Mouse (Mus musculus) hindbrain, embryonic 15.5 days (tissue): Measurements from ENCODE around the gene Slc27a1. TPM values are rescaled to one million over a fixed set of nuclear protein-coding genes. Genes with fewer than 3 reads are reported as not detected.

Source experiments
- ATAC-seq: fragments of 200-750 bp; cut with Nextera tagmentation; 2 replicates; pipeline ENCODE4 v1.8.0; 2017; ENCODE audit warnings: low read depth, moderate number of reproducible peaks, moderate TSS enrichment; ENCODE audit not compliant: low FRiP score
- H3K27ac ChIP-seq: fragments of 300-500 bp; sonication (generic); replicated peaks from 2 replicates; pipeline ENCODE4 v1.5.1; 2015; ENCODE audit warnings: mild to moderate bottlenecking, inconsistent platforms
- H3K27me3 ChIP-seq: fragments of 300-500 bp; sonication (generic); 2 replicates; pipeline ENCODE4 v1.6.1; 2015; ENCODE audit warnings: control low read depth, inconsistent platforms
- H3K36me3 ChIP-seq: fragments of 300-500 bp; sonication (generic); 2 replicates; pipeline ENCODE4 v1.6.1; 2015; ENCODE audit warnings: control low read depth, inconsistent platforms
- H3K4me1 ChIP-seq: fragments of 300-500 bp; sonication (generic); replicated peaks from 2 replicates; pipeline ENCODE4 v1.6.1; 2015; ENCODE audit warnings: control low read depth, inconsistent platforms
- H3K4me2 ChIP-seq: fragments of 300-500 bp; sonication (generic); 2 replicates; pipeline ENCODE4 v1.6.1; 2015; ENCODE audit warnings: moderate library complexity, mild to moderate bottlenecking, inconsistent platforms
- H3K4me3 ChIP-seq: fragments of 300-500 bp; sonication (generic); 2 replicates; pipeline ENCODE4 v1.5.1; 2015; ENCODE audit warnings: mild to moderate bottlenecking, inconsistent platforms
- H3K9ac ChIP-seq: fragments of 300-500 bp; sonication (generic); 2 replicates; pipeline ENCODE4 v1.6.1; 2015; ENCODE audit warnings: inconsistent platforms
- H3K9me3 ChIP-seq: fragments of 300-500 bp; sonication (generic); 2 replicates; pipeline ENCODE4 v1.6.1; 2016; ENCODE audit warnings: control low read depth, inconsistent platforms
- WGBS: fragments of 180-500 bp; shearing (Covaris S2); methylation state at CpG from one replicate; pipeline ENCODE4 v1.1.7; 2015; 5-methylcytosine and 5-hydroxymethylcytosine counted together
- polyA plus RNA-seq: library from polyadenylated mRNA; unstranded; fragments of >200 nt; fragmentation: Nextera tagmentation; extraction: Ambion mirVana; gene quantifications from 2 replicates; pipeline ENCODE4 v1.2.1, GENCODE M21; 2015

Gene Slc27a1
- polyA plus RNA-seq, 1 experiment from 2014 or later = 87.4 TPM

DNA sequence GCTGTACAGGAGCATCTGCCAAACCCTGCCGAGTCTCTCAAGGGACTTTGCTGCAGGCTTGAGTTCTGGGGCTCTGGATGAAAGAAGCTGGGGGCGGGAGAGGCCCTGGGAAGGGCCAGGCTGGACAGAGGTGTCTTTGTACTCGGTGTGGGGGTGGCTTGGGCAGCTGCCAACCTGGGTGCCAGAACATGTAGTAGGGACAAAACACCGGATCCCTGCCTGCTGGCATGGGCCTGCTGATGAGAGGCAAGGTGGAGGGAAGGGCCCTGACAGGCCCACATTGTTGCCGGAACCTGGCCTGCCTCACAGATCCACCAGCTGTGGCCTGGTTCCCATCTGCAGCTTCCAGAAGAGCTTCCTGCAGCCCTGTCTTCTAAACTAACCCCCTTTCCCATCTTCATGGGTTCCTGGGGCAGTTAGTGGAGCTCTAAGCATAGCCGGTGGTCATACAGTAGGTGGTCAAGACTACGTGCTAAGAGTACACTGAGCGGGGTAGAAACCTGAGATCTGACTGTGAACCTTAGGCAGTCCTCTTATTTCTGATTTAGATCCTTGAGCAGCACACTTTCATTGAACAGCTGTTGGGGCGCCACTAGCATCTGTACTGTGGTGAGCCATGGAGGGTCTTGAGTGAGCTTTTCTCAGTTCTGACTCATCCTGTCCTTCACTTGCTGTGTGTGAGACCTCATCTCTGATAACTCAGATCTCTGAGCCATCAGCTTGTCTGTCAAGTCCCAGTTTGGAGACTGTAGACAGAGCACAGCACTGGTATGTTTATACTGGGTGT lies 4.4 kb downstream of the Slc27a1 start:
- WGBS = 62% methylated on average over 9 of the region's 9 CpGs
- no peaks in the 10 kb centered on the region for H3K27me3 ChIP-seq
- H3K9ac ChIP-seq = no peak overlapping the region
- H3K27ac ChIP-seq = peak overlapping the region; percentile 70
- H3K4me2 ChIP-seq = peak overlapping the region; percentile 90
- ATAC-seq = no peak
- peaks cover 40% of the 10 kb centered on the region for H3K4me1 ChIP-seq
- no peak overlapping the region for H3K4me3 ChIP-seq
- no peaks in the 10 kb centered on the region for H3K36me3 ChIP-seq
- H3K9me3 ChIP-seq = no peaks in the 10 kb centered on the region

DNA sequence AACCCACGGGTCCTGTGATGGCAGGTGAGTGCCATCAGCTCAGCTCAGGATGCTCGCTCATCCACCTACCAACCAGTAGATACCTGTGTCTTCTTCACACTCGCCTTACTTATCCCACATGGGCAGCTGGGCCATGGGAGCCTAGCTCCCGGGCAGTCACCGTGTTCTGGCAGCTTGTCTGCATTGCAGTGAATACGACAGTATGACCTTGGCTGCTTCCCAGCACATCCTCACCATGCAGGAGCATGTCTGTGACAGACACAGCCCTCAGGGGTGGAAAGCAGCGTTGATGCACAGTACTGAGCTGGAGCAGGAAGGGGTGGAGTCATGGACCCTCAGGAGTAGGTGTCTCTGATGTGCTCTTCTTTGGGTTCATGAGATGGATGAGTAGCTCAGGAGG lies 5.7 kb downstream of the Slc27a1 start:
- Histone ChIP-seq H3K27ac (0 out of 2 replicates have a peak overlapping the region, but pooled peaks have one; percentile 19), H3K27me3 (no peaks in the 10 kb centered on the region), H3K9ac (no peak overlapping the region), H3K9me3 (no peaks in the 10 kb centered on the region), H3K4me2 (no peak overlapping the region), H3K36me3 (no peaks in the 10 kb centered on the region), H3K4me1 (peaks cover 29% of the 10 kb centered on the region), H3K4me3 (no peak overlapping the region)
- no peak for ATAC-seq
- WGBS = 64% methylated on average over 7 of the region's 7 CpGs

DNA sequence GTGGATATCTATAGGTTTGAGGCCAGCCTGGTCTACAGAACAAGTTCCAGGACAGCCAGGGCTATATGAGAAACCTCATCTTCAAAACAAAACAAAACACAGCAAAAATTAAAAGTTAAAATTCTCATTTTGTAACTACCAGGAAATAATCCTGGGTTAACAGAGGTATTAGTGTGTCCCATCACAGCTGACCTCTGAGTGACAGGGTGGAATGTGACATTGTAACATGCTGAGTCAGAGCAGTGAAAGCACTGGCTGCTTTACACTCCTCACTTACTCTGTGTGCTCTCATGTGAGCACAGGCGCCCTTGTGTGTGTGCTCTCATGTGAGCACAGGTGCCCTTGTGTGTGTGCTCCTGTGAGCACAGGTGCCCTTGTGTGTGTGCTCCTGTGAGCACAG lies 6.3 kb downstream of the Slc27a1 start:
- 71% methylated on average over 1 of the region's 1 CpGs for WGBS
- Histone ChIP-seq H3K27me3 (no peaks in the 10 kb centered on the region), H3K4me2 (no peak overlapping the region), H3K27ac (no peak overlapping the region), H3K9ac (no peak overlapping the region), H3K9me3 (no peaks in the 10 kb centered on the region), H3K4me3 (no peak overlapping the region), H3K36me3 (no peaks in the 10 kb centered on the region), H3K4me1 (peaks cover 33% of the 10 kb centered on the region)
- ATAC-seq = no peak

DNA sequence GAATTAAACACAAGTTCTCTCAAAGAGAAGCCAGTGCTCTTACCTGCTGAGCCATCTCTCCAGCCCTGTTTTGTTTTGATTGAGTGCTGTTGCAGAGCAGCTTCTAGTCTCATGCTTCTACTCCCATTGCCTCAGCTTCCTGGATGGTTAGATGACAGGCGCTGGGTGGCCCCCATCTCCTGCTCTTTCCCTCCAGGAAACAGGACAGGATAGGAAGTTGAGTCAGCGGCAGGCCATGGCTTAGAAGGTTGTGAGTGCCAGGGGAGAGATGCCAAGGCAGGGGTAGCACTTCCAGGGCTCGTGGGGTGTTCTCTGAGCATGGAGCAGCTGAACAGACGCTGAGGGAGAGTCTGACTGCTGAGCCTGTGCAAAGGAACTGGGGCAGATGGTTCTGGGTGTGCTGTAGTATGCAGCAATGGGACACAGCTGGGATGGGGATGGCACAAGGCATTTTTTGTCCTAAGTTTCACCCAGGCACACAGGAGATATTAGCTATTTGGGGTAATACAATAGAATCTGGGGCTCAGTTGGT lies 9.2 kb downstream of the Slc27a1 start:
- ATAC-seq = no peak
- Histone ChIP-seq H3K4me1 (peaks cover 11% of the 10 kb centered on the region), H3K9ac (no peak overlapping the region), H3K4me3 (no peak overlapping the region), H3K36me3 (peaks cover 17% of the 10 kb centered on the region), H3K27me3 (no peaks in the 10 kb centered on the region), H3K4me2 (no peak overlapping the region), H3K9me3 (no peaks in the 10 kb centered on the region), H3K27ac (no peak overlapping the region)
- WGBS = 82% methylated on average over 4 of the region's 4 CpGs

DNA sequence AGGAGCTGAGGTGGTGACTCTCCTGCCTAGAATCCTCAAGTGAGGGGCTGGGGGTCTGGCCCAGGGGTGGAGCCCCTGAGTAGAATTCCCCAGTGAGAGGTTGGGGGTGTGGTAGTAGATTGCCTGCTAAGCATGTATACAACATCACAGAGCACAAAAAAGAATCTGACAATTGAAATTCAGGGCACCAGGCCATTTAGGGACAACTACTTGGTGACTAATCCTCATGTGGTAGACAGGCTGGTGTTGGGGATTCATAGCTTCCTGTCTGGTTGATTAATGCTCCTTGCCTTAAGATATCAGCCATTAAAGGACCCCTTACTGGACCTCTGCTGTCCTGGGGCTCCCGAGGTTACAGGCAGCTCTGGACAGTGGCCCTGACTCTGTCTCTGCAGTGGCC lies 10.3 kb downstream of the Slc27a1 start:
- 84% methylated on average over 1 of the region's 1 CpGs for WGBS
- ATAC-seq = no peak
- H3K9ac ChIP-seq = no peak overlapping the region
- no peak overlapping the region for H3K27ac ChIP-seq
- H3K27me3 ChIP-seq = no peaks in the 10 kb centered on the region
- H3K9me3 ChIP-seq = no peaks in the 10 kb centered on the region
- peaks cover 20% of the 10 kb centered on the region for H3K36me3 ChIP-seq
- H3K4me2 ChIP-seq = no peak overlapping the region
- H3K4me1 ChIP-seq = peaks cover 6% of the 10 kb centered on the region; the same call in 1 of the 2 replicates
- no peak overlapping the region for H3K4me3 ChIP-seq

DNA sequence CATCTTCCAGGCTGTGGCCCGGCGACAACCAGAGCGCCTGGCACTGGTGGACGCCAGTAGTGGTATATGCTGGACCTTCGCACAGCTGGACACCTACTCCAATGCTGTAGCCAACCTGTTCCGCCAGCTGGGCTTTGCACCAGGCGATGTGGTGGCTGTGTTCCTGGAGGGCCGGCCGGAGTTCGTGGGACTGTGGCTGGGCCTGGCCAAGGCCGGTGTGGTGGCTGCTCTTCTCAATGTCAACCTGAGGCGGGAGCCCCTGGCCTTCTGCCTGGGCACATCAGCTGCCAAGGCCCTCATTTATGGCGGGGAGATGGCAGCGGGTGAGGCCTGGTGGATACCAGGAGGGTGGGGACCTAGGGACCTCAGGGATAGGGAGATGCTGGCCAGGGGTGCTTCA lies 10.8 kb downstream of the Slc27a1 start:
- H3K4me2 ChIP-seq = no peak overlapping the region
- H3K27me3 ChIP-seq = no peaks in the 10 kb centered on the region
- 82% methylated on average over 14 of the region's 14 CpGs for WGBS
- no peaks in the 10 kb centered on the region for H3K9me3 ChIP-seq
- H3K4me3 ChIP-seq = no peak overlapping the region
- peaks cover 6% of the 10 kb centered on the region; the same call in 1 of the 2 replicates for H3K4me1 ChIP-seq
- H3K36me3 ChIP-seq = peaks cover 24% of the 10 kb centered on the region
- ATAC-seq = no peak
- 0 out of 2 replicates have a peak overlapping the region, but pooled peaks have one; percentile 31 for H3K27ac ChIP-seq
- H3K9ac ChIP-seq = no peak overlapping the region

DNA sequence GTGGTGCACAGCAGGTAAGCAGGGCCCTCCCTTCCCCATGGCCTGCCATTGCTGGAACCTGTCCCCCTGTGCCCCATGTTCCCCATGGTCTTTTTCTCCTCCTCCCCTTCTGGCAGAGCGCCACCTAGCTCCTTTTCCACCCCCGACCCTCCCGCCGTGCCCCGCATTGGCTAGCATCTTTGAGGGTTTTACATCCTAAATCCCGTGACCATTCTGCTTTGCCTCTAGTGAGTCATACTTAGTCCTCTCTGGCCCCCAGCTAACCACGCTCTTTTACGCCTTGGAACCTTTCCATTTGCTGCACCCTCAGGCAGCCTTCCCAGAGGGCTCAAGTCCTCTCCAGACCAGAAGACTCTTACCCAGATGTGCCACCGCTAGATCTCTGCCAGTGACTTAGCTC lies 11.5 kb downstream of the Slc27a1 start:
- H3K36me3 ChIP-seq = peaks cover 32% of the 10 kb centered on the region
- no peak overlapping the region for H3K27ac ChIP-seq
- 25% methylated on average over 9 of the region's 9 CpGs for WGBS
- H3K27me3 ChIP-seq = no peaks in the 10 kb centered on the region
- H3K4me1 ChIP-seq = peaks cover 6% of the 10 kb centered on the region; the same call in 1 of the 2 replicates
- no peaks in the 10 kb centered on the region for H3K9me3 ChIP-seq
- H3K4me2 ChIP-seq = no peak overlapping the region
- no peak overlapping the region for H3K9ac ChIP-seq
- H3K4me3 ChIP-seq = no peak overlapping the region
- ATAC-seq = no peak; the same call in 1 of the 2 replicates

DNA sequence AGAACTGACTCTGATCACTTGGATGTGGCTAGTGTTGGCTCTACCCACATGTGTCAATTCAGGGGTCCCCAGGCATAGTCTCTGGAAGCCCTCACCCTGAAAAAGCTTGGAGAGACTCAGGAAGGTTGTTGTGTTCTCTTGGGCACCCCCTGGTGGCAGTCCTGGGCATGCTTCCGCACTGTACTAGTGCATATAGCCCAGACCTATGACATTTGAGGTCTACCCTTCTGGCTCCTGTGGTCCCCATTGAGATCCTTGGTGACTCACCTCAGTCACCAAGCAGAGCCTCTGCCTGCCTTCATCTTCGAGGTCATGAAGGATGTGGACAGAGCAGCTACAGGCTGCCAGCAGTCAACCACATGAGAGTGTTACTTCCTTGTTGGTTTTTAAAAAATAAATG lies 18.2 kb downstream of the Slc27a1 start:
- Histone ChIP-seq H3K4me1 (peaks cover 10% of the 10 kb centered on the region), H3K4me3 (no peak overlapping the region), H3K27me3 (no peaks in the 10 kb centered on the region), H3K27ac (no peak overlapping the region), H3K9ac (no peak overlapping the region), H3K36me3 (peaks cover 33% of the 10 kb centered on the region), H3K4me2 (no peak overlapping the region), H3K9me3 (no peaks in the 10 kb centered on the region)
- 80% methylated on average over 2 of the region's 2 CpGs for WGBS
- no peak for ATAC-seq

DNA sequence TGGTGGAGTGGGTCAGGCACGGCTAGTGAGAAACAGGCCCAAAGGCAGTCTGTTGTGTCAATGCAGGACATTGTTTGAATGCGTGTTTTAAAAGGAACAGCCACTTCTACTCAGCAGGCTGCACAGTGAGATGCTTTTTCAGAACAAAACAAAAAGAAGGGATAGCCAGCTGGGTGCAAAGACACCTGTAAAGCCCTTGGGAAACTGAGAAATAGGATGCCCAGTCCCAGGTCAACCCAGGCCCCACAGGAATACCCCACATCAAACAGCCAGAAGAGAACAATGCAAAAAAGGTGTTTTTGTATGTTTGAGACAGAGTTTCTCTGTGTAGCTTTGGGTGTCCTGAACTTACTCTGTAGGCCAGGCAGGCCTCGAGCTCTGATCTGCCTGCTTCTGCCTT lies 20.1 kb downstream of the Slc27a1 start:
- Histone ChIP-seq H3K36me3 (peaks cover 29% of the 10 kb centered on the region), H3K27ac (no peak overlapping the region), H3K9me3 (no peaks in the 10 kb centered on the region), H3K4me3 (no peak overlapping the region), H3K4me1 (peaks cover 23% of the 10 kb centered on the region), H3K4me2 (no peak overlapping the region), H3K9ac (no peak overlapping the region), H3K27me3 (no peaks in the 10 kb centered on the region)
- no peak for ATAC-seq
- WGBS = 60% methylated on average over 3 of the region's 3 CpGs

DNA sequence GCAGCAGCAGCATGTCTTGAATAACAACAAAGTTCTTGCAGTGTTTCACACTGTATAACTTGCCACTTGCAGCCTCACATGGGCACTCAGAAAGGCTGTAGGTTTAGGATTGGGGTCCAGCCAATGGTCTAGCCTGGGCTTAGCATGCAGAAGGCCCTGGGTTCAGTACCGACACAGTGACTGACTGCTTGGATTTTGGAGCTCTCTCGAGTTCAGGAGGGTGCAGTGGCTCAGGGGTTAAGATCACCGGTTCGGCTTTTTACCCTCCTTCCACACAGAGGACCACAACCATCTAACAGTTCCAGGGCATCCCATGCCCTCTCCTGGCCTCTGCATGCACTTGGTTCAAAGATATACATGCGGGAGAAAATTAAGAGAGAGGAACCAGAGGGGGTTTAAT lies 22.3 kb downstream of the Slc27a1 start:
- H3K9ac ChIP-seq = peak overlapping the region; percentile 94
- H3K4me2 ChIP-seq = peak overlapping the region; percentile 97
- peaks cover 33% of the 10 kb centered on the region for H3K4me1 ChIP-seq
- no peaks in the 10 kb centered on the region for H3K9me3 ChIP-seq
- no peak for ATAC-seq
- H3K27me3 ChIP-seq = no peaks in the 10 kb centered on the region
- peak overlapping the region; percentile 99 for H3K27ac ChIP-seq
- H3K4me3 ChIP-seq = peak overlapping the region; percentile 83
- WGBS = 27% methylated on average over 5 of the region's 5 CpGs
- H3K36me3 ChIP-seq = peaks cover 7% of the 10 kb centered on the region

DNA sequence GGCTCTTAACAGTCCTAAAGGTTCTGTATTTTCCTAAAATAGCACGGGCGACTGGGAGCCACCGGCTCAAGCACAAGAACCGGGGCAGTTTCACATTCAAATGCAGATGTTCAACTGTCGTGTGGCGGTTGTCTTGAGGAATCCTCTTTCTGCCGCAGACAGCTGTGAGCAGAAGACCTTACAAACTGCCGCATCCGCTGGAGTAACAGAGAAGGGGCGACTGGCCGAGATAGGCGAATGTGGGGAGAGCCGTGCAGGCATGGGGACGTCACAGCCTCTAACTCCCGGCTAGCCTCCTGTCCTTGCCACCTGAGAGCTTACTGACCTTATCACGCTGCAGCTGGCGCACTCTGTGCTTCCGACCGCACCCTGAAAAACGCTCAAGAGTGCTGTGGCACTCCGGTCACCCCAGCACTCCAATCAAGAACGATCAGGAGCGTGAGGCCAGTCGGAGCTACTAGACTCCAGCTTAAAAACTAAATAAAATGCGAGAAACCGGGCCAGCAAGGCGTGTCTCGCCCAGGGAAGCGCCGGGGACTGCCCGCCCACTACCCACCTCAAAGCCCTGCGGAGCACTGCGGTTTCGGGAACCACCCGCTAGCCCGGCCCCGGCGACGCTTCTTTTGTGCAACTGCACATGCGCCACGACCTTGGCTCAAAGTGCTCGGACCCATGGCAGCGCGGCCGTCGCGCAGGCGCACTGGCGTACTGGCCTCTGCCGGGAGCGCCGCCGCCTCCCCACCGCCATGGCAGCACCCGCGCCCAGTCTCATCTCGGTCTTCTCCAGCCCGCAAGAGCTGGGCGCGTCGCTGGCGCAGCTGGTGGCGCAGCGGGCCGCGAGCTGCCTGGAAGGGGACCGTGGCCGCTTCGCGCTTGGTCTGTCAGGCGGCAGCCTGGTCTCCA lies 23.0 kb downstream of the Slc27a1 start, which contains the start of gene Pgls:
TSS of gene Pgls (plus strand) at position 706 of the 903 bp plus-strand sequence.
- Histone ChIP-seq H3K9me3 (no peaks in the 10 kb centered on the region), H3K9ac (peak within 1 kb of the TSS; percentile 94), H3K27ac (peak within 1 kb of the TSS; percentile 99), H3K27me3 (no peaks in the 10 kb centered on the region), H3K4me1 (peaks cover 34% of the 10 kb centered on the region), H3K4me2 (peak within 1 kb of the TSS; percentile 97), H3K4me3 (peak within 1 kb of the TSS; percentile 83), H3K36me3 (peaks cover under 1% of the 10 kb centered on the region; the same call in 1 of the 2 replicates)
- peak; percentile 87 for ATAC-seq
- WGBS = under 1% methylated on average over 71 of the region's 71 CpGs
